Mouse (Mus musculus): ENCODE data around the gene Fbxl19. TPM values are rescaled to one million over a fixed set of nuclear protein-coding genes. Genes with fewer than 3 reads are reported as not detected.

The Fbxl19 gene
- polyA plus RNA-seq, 1 experiment from 2014 or later = 7.4 TPM

- ATAC-seq (ENCODE audit: low FRiP score, low TSS enrichment) = no peak
- Histone ChIP-seq H3K9ac (replicated peaks; ENCODE audit: low read length) (no peak overlapping the region), H3K9me3 (ENCODE audit: control insufficient read depth, low read length) (no peaks in the 10 kb centered on the region), H3K4me2 (ENCODE audit: low read length) (no peak overlapping the region), H3K4me1 (ENCODE audit: control insufficient read depth, insufficient read depth, low read length) (no peaks in the 10 kb centered on the region), H3K4me3 (replicated peaks; ENCODE audit: low read depth, low read length) (no peak overlapping the region), H3K27me3 (ENCODE audit: control insufficient read depth, insufficient read depth, low read length) (no peaks in the 10 kb centered on the region), H3K36me3 (ENCODE audit: control insufficient read depth, insufficient read depth, low read length) (peaks cover 53% of the 10 kb centered on the region), H3K27ac (replicated peaks; ENCODE audit: low read depth, low read length) (no peak overlapping the region)
- no peak for DNase-seq
- WGBS = 90% methylated on average over 4 of the region's 4 CpGs
These were observed 69.5 kb downstream of the Fbxl19 start for GRCm38 (mm10) chr7:127813821-127814220.

- no peak overlapping the region for H3K4me3 ChIP-seq (replicated peaks; ENCODE audit: low read depth, low read length)
- 90% methylated on average over 19 of the region's 19 CpGs for WGBS
- H3K9ac ChIP-seq (replicated peaks; ENCODE audit: low read length) = no peak overlapping the region
- ATAC-seq (ENCODE audit: low FRiP score, low TSS enrichment) = no peak
- peaks cover 49% of the 10 kb centered on the region for H3K36me3 ChIP-seq (ENCODE audit: control insufficient read depth, insufficient read depth, low read length)
- H3K27ac ChIP-seq (replicated peaks; ENCODE audit: low read depth, low read length) = no peak overlapping the region
- no peak for DNase-seq
- H3K9me3 ChIP-seq (ENCODE audit: control insufficient read depth, low read length) = no peaks in the 10 kb centered on the region
- H3K4me1 ChIP-seq (ENCODE audit: control insufficient read depth, insufficient read depth, low read length) = no peaks in the 10 kb centered on the region
- H3K27me3 ChIP-seq (ENCODE audit: control insufficient read depth, insufficient read depth, low read length) = no peaks in the 10 kb centered on the region
- no peak overlapping the region for H3K4me2 ChIP-seq (ENCODE audit: low read length)
These were observed 70.0 kb downstream of the Fbxl19 start for GRCm38 (mm10) chr7:127814241-127814921.

GRCm38 (mm10) chr7:127815116-127815665 is 70.8 kb downstream of the Fbxl19 start:
- no peaks in the 10 kb centered on the region for H3K27me3 ChIP-seq (ENCODE audit: control insufficient read depth, insufficient read depth, low read length)
- 95% methylated on average over 15 of the region's 15 CpGs for WGBS
- H3K27ac ChIP-seq (replicated peaks; ENCODE audit: low read depth, low read length) = no peak overlapping the region
- H3K4me2 ChIP-seq (ENCODE audit: low read length) = no peak overlapping the region
- no peak for DNase-seq
- H3K9ac ChIP-seq (replicated peaks; ENCODE audit: low read length) = no peak overlapping the region
- no peak overlapping the region for H3K4me3 ChIP-seq (replicated peaks; ENCODE audit: low read depth, low read length)
- no peak for ATAC-seq (ENCODE audit: low FRiP score, low TSS enrichment)
- H3K36me3 ChIP-seq (ENCODE audit: control insufficient read depth, insufficient read depth, low read length) = peaks cover 44% of the 10 kb centered on the region
- no peaks in the 10 kb centered on the region for H3K4me1 ChIP-seq (ENCODE audit: control insufficient read depth, insufficient read depth, low read length)
- H3K9me3 ChIP-seq (ENCODE audit: control insufficient read depth, low read length) = no peaks in the 10 kb centered on the region

DNA sequence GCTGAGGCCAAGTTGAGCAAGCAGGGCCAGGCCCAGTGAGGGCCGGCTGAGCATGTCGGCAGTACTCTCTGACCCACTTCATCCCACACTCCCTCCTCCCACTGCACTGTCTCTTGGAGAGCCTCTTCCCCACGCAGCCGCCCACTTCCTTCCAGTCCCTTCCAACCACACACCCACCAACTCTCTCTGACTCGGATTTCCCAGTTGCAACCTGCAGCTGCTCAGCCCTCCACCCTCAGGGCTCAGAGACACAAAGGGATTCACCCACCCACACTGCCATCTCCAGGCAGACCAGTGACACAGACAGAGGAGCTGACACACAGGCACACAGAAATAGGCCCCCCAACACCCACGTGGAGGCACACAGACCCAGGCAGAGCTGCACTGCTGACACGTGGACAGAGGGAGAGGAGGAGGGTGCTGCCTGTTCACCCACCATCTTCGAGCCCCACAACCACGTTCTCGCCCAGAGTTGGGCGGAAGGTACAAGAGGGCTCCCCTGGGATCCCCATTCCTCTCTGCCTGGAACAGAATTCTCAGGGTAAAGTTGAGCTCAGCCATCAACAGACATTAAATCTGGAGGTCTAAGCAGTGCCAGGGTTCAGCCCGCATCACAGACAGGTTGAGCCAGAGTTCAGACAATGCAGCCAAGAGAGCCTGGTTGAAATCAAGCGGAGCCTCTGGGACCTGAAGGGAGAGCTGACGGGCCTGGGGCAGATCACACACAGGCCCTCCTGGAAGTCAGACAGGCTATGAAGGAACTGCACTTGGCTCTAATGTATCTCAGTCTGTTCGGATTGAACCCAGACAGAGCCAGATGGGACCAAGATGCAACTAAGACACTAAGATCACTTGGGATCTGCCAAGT is 71.8 kb downstream of the Fbxl19 start:
- H3K9ac ChIP-seq (replicated peaks; ENCODE audit: low read length) = no peak overlapping the region
- no peak overlapping the region for H3K4me2 ChIP-seq (ENCODE audit: low read length)
- H3K27me3 ChIP-seq (ENCODE audit: control insufficient read depth, insufficient read depth, low read length) = no peaks in the 10 kb centered on the region
- 71% methylated on average over 15 of the region's 15 CpGs for WGBS
- H3K9me3 ChIP-seq (ENCODE audit: control insufficient read depth, low read length) = no peaks in the 10 kb centered on the region
- ATAC-seq (ENCODE audit: low FRiP score, low TSS enrichment) (no peak), DNase-seq (no peak)
- no peak overlapping the region for H3K4me3 ChIP-seq (replicated peaks; ENCODE audit: low read depth, low read length)
- H3K27ac ChIP-seq (replicated peaks; ENCODE audit: low read depth, low read length) = no peak overlapping the region
- H3K4me1 ChIP-seq (ENCODE audit: control insufficient read depth, insufficient read depth, low read length) = no peaks in the 10 kb centered on the region
- peaks cover 35% of the 10 kb centered on the region for H3K36me3 ChIP-seq (ENCODE audit: control insufficient read depth, insufficient read depth, low read length)

DNA sequence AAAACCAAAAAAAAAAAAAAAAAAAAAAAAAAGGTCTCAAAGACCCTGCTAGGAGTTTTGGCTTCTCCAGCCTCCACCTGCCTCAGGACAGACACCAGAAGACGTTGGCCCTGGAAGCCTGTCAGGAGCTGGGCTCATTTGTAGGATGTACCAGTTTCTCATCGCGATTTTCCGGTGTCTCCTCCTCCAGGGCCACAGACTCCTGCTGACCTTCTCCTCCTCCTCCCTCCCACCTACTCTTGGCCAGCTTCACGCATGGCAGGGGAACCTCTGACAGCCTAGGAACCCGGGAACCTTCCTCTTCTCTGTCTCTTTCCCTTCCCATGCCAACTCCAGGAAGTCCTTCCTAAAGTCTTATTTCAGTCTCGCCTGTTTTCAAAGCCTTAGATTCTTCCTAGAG is 72.7 kb downstream of the Fbxl19 start:
- Histone ChIP-seq H3K4me1 (ENCODE audit: control insufficient read depth, insufficient read depth, low read length) (no peaks in the 10 kb centered on the region), H3K27me3 (ENCODE audit: control insufficient read depth, insufficient read depth, low read length) (no peaks in the 10 kb centered on the region), H3K4me3 (replicated peaks; ENCODE audit: low read depth, low read length) (no peak overlapping the region), H3K9ac (replicated peaks; ENCODE audit: low read length) (no peak overlapping the region), H3K27ac (replicated peaks; ENCODE audit: low read depth, low read length) (no peak overlapping the region), H3K4me2 (ENCODE audit: low read length) (no peak overlapping the region), H3K36me3 (ENCODE audit: control insufficient read depth, insufficient read depth, low read length) (peaks cover 28% of the 10 kb centered on the region), H3K9me3 (ENCODE audit: control insufficient read depth, low read length) (no peaks in the 10 kb centered on the region)
- 82% methylated on average over 7 of the region's 7 CpGs for WGBS
- ATAC-seq (ENCODE audit: low FRiP score, low TSS enrichment) = no peak
- DNase-seq = no peak

GRCm38 (mm10) chr7:127817776-127818175 is 73.4 kb downstream of the Fbxl19 start:
- Histone ChIP-seq H3K4me2 (ENCODE audit: low read length) (no peak overlapping the region), H3K27ac (replicated peaks; ENCODE audit: low read depth, low read length) (no peak overlapping the region), H3K4me3 (replicated peaks; ENCODE audit: low read depth, low read length) (no peak overlapping the region), H3K9me3 (ENCODE audit: control insufficient read depth, low read length) (no peaks in the 10 kb centered on the region), H3K9ac (replicated peaks; ENCODE audit: low read length) (no peak overlapping the region), H3K36me3 (ENCODE audit: control insufficient read depth, insufficient read depth, low read length) (peaks cover 21% of the 10 kb centered on the region), H3K27me3 (ENCODE audit: control insufficient read depth, insufficient read depth, low read length) (no peaks in the 10 kb centered on the region), H3K4me1 (ENCODE audit: control insufficient read depth, insufficient read depth, low read length) (peaks cover 2% of the 10 kb centered on the region)
- DNase-seq (no peak), ATAC-seq (ENCODE audit: low FRiP score, low TSS enrichment) (no peak)
- WGBS = 91% methylated on average over 5 of the region's 5 CpGs

MicroRNAs within 50 kb of the gene (microRNA counts, 519-probe panel; counts per million panel counts)
- microRNA mmu-miR-762 = not detected

Small RNAs within 50 kb of the gene (microRNA-seq; reads per million reads assigned to microRNA genes)
- gene Mir762 = not detected

Other genes starting within 250 kb of the Fbxl19 start
- gene Srcap, start 232.6 kb upstream of the Fbxl19 start, polyA plus RNA-seq (2014; fragmentation: Nextera tagmentation; extraction: Ambion mirVana) = 46.1 and 64.3 TPM in 2 replicates
- 18.8 and 20.8 TPM in 2 replicates for gene Gm42715, start 225.0 kb upstream of the Fbxl19 start, polyA plus RNA-seq (2014; fragmentation: Nextera tagmentation; extraction: Ambion mirVana)
- 5.1 and 14.5 TPM in 2 replicates for gene Tmem265, start 183.2 kb upstream of the Fbxl19 start, polyA plus RNA-seq (2014; fragmentation: Nextera tagmentation; extraction: Ambion mirVana)
- 54.8 and 61.6 TPM in 2 replicates for gene Phkg2, start 171.2 kb upstream of the Fbxl19 start, polyA plus RNA-seq (2014; fragmentation: Nextera tagmentation; extraction: Ambion mirVana)
- gene Ccdc189, start 155.9 kb upstream of the Fbxl19 start, polyA plus RNA-seq (2014; fragmentation: Nextera tagmentation; extraction: Ambion mirVana) = 9.0 and 12.8 TPM in 2 replicates
- 40.7 and 45.0 TPM in 2 replicates for gene Rnf40, start 155.8 kb upstream of the Fbxl19 start, polyA plus RNA-seq (2014; fragmentation: Nextera tagmentation; extraction: Ambion mirVana)
- 22.4 and 31.6 TPM in 2 replicates for gene Zfp629, start 128.7 kb upstream of the Fbxl19 start, polyA plus RNA-seq (2014; fragmentation: Nextera tagmentation; extraction: Ambion mirVana)
- gene Bcl7c, start 35.6 kb upstream of the Fbxl19 start, polyA plus RNA-seq (2014; fragmentation: Nextera tagmentation; extraction: Ambion mirVana) = 47.2 and 54.0 TPM in 2 replicates
- 3.5 and 4.3 TPM in 2 replicates for gene Ctf1, start 31.8 kb upstream of the Fbxl19 start, polyA plus RNA-seq (2014; fragmentation: Nextera tagmentation; extraction: Ambion mirVana)
- 0.12 and 0.16 TPM in 2 replicates for gene Ctf2, start 12.4 kb upstream of the Fbxl19 start, polyA plus RNA-seq (2014; fragmentation: Nextera tagmentation; extraction: Ambion mirVana)
- gene Orai3, start 25.3 kb downstream of the Fbxl19 start, polyA plus RNA-seq (2014; fragmentation: Nextera tagmentation; extraction: Ambion mirVana) = 2.9 and 3.4 TPM in 2 replicates
- 24.0 and 27.3 TPM in 2 replicates for gene Setd1a, start 32.1 kb downstream of the Fbxl19 start, polyA plus RNA-seq (2014; fragmentation: Nextera tagmentation; extraction: Ambion mirVana)
- gene Gm49388, start 41.1 kb downstream of the Fbxl19 start, polyA plus RNA-seq (2014; fragmentation: Nextera tagmentation; extraction: Ambion mirVana) = not detected in 2 replicates
- gene Hsd3b7, start 56.1 kb downstream of the Fbxl19 start, polyA plus RNA-seq (2014; fragmentation: Nextera tagmentation; extraction: Ambion mirVana) = 6.0 and 7.1 TPM in 2 replicates
- 8.7 and 11.8 TPM in 2 replicates for gene Stx4a, start 79.8 kb downstream of the Fbxl19 start, polyA plus RNA-seq (2014; fragmentation: Nextera tagmentation; extraction: Ambion mirVana)
- 30.8 and 46.9 TPM in 2 replicates for gene Stx1b, start 80.0 kb downstream of the Fbxl19 start, polyA plus RNA-seq (2014; fragmentation: Nextera tagmentation; extraction: Ambion mirVana)
- gene Zfp646, start 131.7 kb downstream of the Fbxl19 start, polyA plus RNA-seq (2014; fragmentation: Nextera tagmentation; extraction: Ambion mirVana) = 13.2 and 15.5 TPM in 2 replicates
- 32.0 and 42.3 TPM in 2 replicates for gene Zfp668, start 132.3 kb downstream of the Fbxl19 start, polyA plus RNA-seq (2014; fragmentation: Nextera tagmentation; extraction: Ambion mirVana)
- 0.80 and 1.1 TPM in 2 replicates for gene Prss53, start 146.4 kb downstream of the Fbxl19 start, polyA plus RNA-seq (2014; fragmentation: Nextera tagmentation; extraction: Ambion mirVana)
- gene Gm21974, start 150.9 kb downstream of the Fbxl19 start, polyA plus RNA-seq (2014; fragmentation: Nextera tagmentation; extraction: Ambion mirVana) = not detected in 2 replicates
- 53.2 and 64.0 TPM in 2 replicates for gene Vkorc1, start 151.1 kb downstream of the Fbxl19 start, polyA plus RNA-seq (2014; fragmentation: Nextera tagmentation; extraction: Ambion mirVana)
- 66.1 and 77.3 TPM in 2 replicates for gene Bckdk, start 159.5 kb downstream of the Fbxl19 start, polyA plus RNA-seq (2014; fragmentation: Nextera tagmentation; extraction: Ambion mirVana)
- 44.1 and 51.2 TPM in 2 replicates for gene Kat8, start 168.0 kb downstream of the Fbxl19 start, polyA plus RNA-seq (2014; fragmentation: Nextera tagmentation; extraction: Ambion mirVana)
- 0.28 TPM in 1 of 2 replicates, not detected in the other for gene Prss8, start 185.6 kb downstream of the Fbxl19 start, polyA plus RNA-seq (2014; fragmentation: Nextera tagmentation; extraction: Ambion mirVana)
- gene Prss36, start 202.2 kb downstream of the Fbxl19 start, polyA plus RNA-seq (2014; fragmentation: Nextera tagmentation; extraction: Ambion mirVana) = 10.4 and 12.0 TPM in 2 replicates
- gene Fus, start 222.9 kb downstream of the Fbxl19 start, polyA plus RNA-seq (2014; fragmentation: Nextera tagmentation; extraction: Ambion mirVana) = 47.9 and 66.9 TPM in 2 replicates
- 4.4 and 7.5 TPM in 2 replicates for gene Pycard, start 249.3 kb downstream of the Fbxl19 start, polyA plus RNA-seq (2014; fragmentation: Nextera tagmentation; extraction: Ambion mirVana)